ENCODE assay signal across 27 mouse cellular contexts in the genomic region with DNA sequence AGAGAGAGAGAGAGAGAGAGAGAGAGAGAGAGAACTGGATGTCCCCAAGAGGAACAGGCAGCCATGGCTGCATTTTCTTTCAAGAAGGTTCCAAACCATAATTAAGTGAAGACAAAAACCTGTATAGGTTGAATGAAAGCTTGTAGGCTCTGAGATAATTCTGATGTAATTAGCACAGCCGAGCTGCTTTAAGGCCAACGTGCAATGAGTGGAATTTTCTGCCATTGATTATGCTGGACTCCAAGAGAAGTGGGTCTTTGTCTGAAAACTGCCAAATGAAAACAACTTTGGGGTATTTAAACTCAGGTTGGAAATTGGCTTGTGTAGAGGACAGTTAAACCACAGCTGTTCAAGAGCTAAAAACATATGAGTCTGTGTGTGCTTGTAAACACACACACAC.
DNase-seq lines count a peak whose midpoint lies in the region; ATAC-seq and TF ChIP-seq lines count a peak whose summit lies in the region.
"Had no signal": no experiment of that assay in that cellular context is flagged by ENCODE, and none has a peak within 500 bp of the region (broad histone marks: within the 10 kb centered on the region; RNA-seq: fewer than 3 reads in every experiment).

No protein-coding gene starts in this region.

- no peak overlapping the region for H3K9ac ChIP-seq in forebrain, postnatal 0 days
- no peak overlapping the region for H3K9ac ChIP-seq in heart, embryonic 13.5 days
- H3K9ac ChIP-seq: embryonic facial prominence, embryonic 15.5 days; forebrain, embryonic 15.5 days; lung, embryonic 15.5 days; midbrain, embryonic 15.5 days; neural tube, embryonic 15.5 days; stomach, embryonic 15.5 days had no signal

- 0 out of 2 replicates have a peak overlapping the region, but pooled peaks have one; percentile 75 for H3K27ac ChIP-seq in forebrain, embryonic 10.5 days
- no peak overlapping the region for H3K27ac ChIP-seq in forebrain, postnatal 0 days (ENCODE audit: low read depth, low read length)
- H3K27ac ChIP-seq in heart, embryonic 13.5 days (replicated peaks), result peak overlapping the region; percentile 79
- H3K27ac ChIP-seq in limb, embryonic 10.5 days, result peak overlapping the region; percentile 82
- H3K27ac ChIP-seq: forebrain, embryonic 15.5 days; gastrocnemius, adult 2 months; lung, embryonic 15.5 days; neural tube, embryonic 15.5 days had no signal

- WGBS in forebrain, embryonic 10.5 days, result 26% methylated on average over 2 of the region's 2 CpGs
- 27% methylated on average over 2 of the region's 2 CpGs for WGBS in forebrain, postnatal 0 days
- 35% methylated on average over 2 of the region's 2 CpGs for WGBS in heart, embryonic 13.5 days
- 56% methylated on average over 2 of the region's 2 CpGs for WGBS in limb, embryonic 10.5 days

- H3K27me3 ChIP-seq in forebrain, embryonic 10.5 days (ENCODE audit: poor library complexity, severe bottlenecking), result peaks cover 26% of the 10 kb centered on the region
- no peaks in the 10 kb centered on the region for H3K27me3 ChIP-seq in forebrain, postnatal 0 days (ENCODE audit: insufficient read depth, low read length)
- no peaks in the 10 kb centered on the region for H3K27me3 ChIP-seq in heart, embryonic 13.5 days (replicated peaks)
- no peaks in the 10 kb centered on the region for H3K27me3 ChIP-seq in limb, embryonic 10.5 days (ENCODE audit: low read depth, poor library complexity, severe bottlenecking)
- H3K27me3 ChIP-seq: CH12.LX; embryonic facial prominence, embryonic 15.5 days; forebrain, embryonic 15.5 days; lung, embryonic 15.5 days; midbrain, embryonic 15.5 days; stomach, embryonic 15.5 days had no signal

- no peak for ATAC-seq in forebrain, postnatal 0 days
- ATAC-seq in heart, embryonic 13.5 days (ENCODE audit: extremely low read depth, insufficient number of reproducible peaks, low FRiP score, low TSS enrichment), result no peak
- ATAC-seq: forebrain, embryonic 15.5 days; hindbrain, embryonic 16.5 days; midbrain, embryonic 15.5 days had no signal

- H3K4me3 ChIP-seq in forebrain, embryonic 10.5 days, result no peak overlapping the region
- H3K4me3 ChIP-seq in forebrain, postnatal 0 days (ENCODE audit: low read depth, low read length), result no peak overlapping the region
- no peak overlapping the region for H3K4me3 ChIP-seq in heart, embryonic 13.5 days
- H3K4me3 ChIP-seq in limb, embryonic 10.5 days, result no peak overlapping the region
- H3K4me3 ChIP-seq: embryonic facial prominence, embryonic 15.5 days; forebrain, embryonic 15.5 days; gastrocnemius, adult 2 months; lung, embryonic 15.5 days; midbrain, embryonic 10.5 days; midbrain, embryonic 15.5 days; neural tube, embryonic 15.5 days; stomach, embryonic 15.5 days had no signal

- no peaks in the 10 kb centered on the region for H3K9me3 ChIP-seq in forebrain, embryonic 10.5 days
- H3K9me3 ChIP-seq in forebrain, postnatal 0 days (ENCODE audit: low read length), result no peaks in the 10 kb centered on the region
- H3K9me3 ChIP-seq in heart, embryonic 13.5 days, result no peaks in the 10 kb centered on the region
- H3K9me3 ChIP-seq in limb, embryonic 10.5 days (replicated peaks), result no peaks in the 10 kb centered on the region
- H3K9me3 ChIP-seq: embryonic facial prominence, embryonic 15.5 days; forebrain, embryonic 15.5 days; lung, embryonic 15.5 days; midbrain, embryonic 10.5 days; midbrain, embryonic 15.5 days; neural tube, embryonic 15.5 days; stomach, embryonic 15.5 days had no signal

- H3K36me3 ChIP-seq in forebrain, embryonic 10.5 days (replicated peaks), result no peaks in the 10 kb centered on the region
- H3K36me3 ChIP-seq in forebrain, postnatal 0 days (ENCODE audit: insufficient read depth), result no peaks in the 10 kb centered on the region
- H3K36me3 ChIP-seq in heart, embryonic 13.5 days, result no peaks in the 10 kb centered on the region
- no peaks in the 10 kb centered on the region for H3K36me3 ChIP-seq in limb, embryonic 10.5 days
- H3K36me3 ChIP-seq: embryonic facial prominence, embryonic 15.5 days; forebrain, embryonic 15.5 days; lung, embryonic 15.5 days; midbrain, embryonic 10.5 days; midbrain, embryonic 15.5 days; neural tube, embryonic 15.5 days; stomach, embryonic 15.5 days had no signal

- no peak overlapping the region for H3K4me2 ChIP-seq in forebrain, postnatal 0 days (ENCODE audit: low read depth)
- H3K4me2 ChIP-seq in heart, embryonic 13.5 days, result peak overlapping the region; percentile 38
- H3K4me2 ChIP-seq: embryonic facial prominence, embryonic 15.5 days; forebrain, embryonic 15.5 days; liver, embryonic 11.5 days; lung, embryonic 15.5 days; midbrain, embryonic 15.5 days; neural tube, embryonic 15.5 days; stomach, embryonic 15.5 days had no signal

- TF ChIP-seq CTCF in forebrain, postnatal 0 days (IDR thresholded peaks at IDR 0.05; ENCODE audit: low read depth), result no peak

- peaks cover 64% of the 10 kb centered on the region for H3K4me1 ChIP-seq in forebrain, embryonic 10.5 days
- no peaks in the 10 kb centered on the region for H3K4me1 ChIP-seq in forebrain, postnatal 0 days (ENCODE audit: insufficient read depth)
- H3K4me1 ChIP-seq in heart, embryonic 13.5 days, result peaks cover 75% of the 10 kb centered on the region
- H3K4me1 ChIP-seq in limb, embryonic 10.5 days, result peaks cover 80% of the 10 kb centered on the region

- no peak for DNase-seq in forebrain, embryonic 10.5 days (ENCODE audit: extremely low spot score, low spot score)
- DNase-seq in forebrain, postnatal 0 days, result no peak
- DNase-seq in heart, adult 9 months (ENCODE audit: low spot score in 2 of 2), result no peak
- peak; percentile 19 for DNase-seq in Muller cell, postnatal 12 days (ENCODE audit: inconsistent ontology term)
- no peak for DNase-seq in limb, embryonic 10.5 days (ENCODE audit: low spot score)
- DNase-seq in layer of hippocampus, postnatal 14 days (ENCODE audit: low spot score in 2 of 2), result no peak
- no peak for DNase-seq in kidney, postnatal 25 days
- DNase-seq: cerebellum, adult 8-10 months; cerebellum, postnatal 25 days; gastrocnemius, adult 2 months; gastrocnemius, postnatal 36 days; kidney, adult 9 months; kidney, postnatal 10 days; layer of hippocampus, adult 9-11 months; retina, postnatal 1 day; right cerebral cortex, postnatal 14 days had no signal
